Mouse (Mus musculus) forebrain, embryonic 10.5 days (tissue): ENCODE data around the gene Akr1c13. TPM values are rescaled to one million over a fixed set of nuclear protein-coding genes. Genes with fewer than 3 reads are reported as not detected.

Experiments
- polyA plus RNA-seq: library from polyadenylated mRNA; unstranded; fragments of >200 nt; fragmentation: Nextera tagmentation; extraction: Ambion mirVana; gene quantifications from 2 replicates; pipeline ENCODE4 v1.2.1, GENCODE M21; 2016

Gene Akr1c13
- polyA plus RNA-seq, 1 experiment from 2014 or later: 0.52 TPM

Other genes with a start within 250 kb of the Akr1c13 start
- gene Ucn3, start 245.8 kb upstream of the Akr1c13 start, polyA plus RNA-seq: not detected in 2 replicates
- gene Akr1c14, start 142.1 kb upstream of the Akr1c13 start, polyA plus RNA-seq: 0.19 and 0.38 TPM in 2 replicates
- not detected in 2 replicates for gene Akr1c18, start 40.5 kb upstream of the Akr1c13 start, polyA plus RNA-seq
- 0.15 and 0.26 TPM in 2 replicates for gene Akr1c19, start 37.5 kb downstream of the Akr1c13 start, polyA plus RNA-seq
- gene Akr1c12, start 88.3 kb downstream of the Akr1c13 start, polyA plus RNA-seq: 0.15 TPM in 1 of 2 replicates, not detected in the other
- not detected in 2 replicates for gene Akr1c6, start 243.2 kb downstream of the Akr1c13 start, polyA plus RNA-seq